Mouse (Mus musculus) gastrocnemius, postnatal 4 days (tissue): Measurements from ENCODE around the gene Gmfb. TPM values are rescaled to one million over a fixed set of nuclear protein-coding genes. Genes with fewer than 3 reads are reported as not detected.

Experiments used
- total RNA-seq, 2 experiments: library from RNA; stranded (reverse); gene quantifications; 2 replicates each; pipeline ENCODE4 v1.2.3; 2021

Gmfb gene
- total RNA-seq, 2 experiments from 2014 or later, result 45.0 to 49.5 TPM

Other genes starting within 250 kb of the Gmfb start
- gene Cdkn3, start 61.7 kb downstream of the Gmfb start, total RNA-seq, result 10 to 100 TPM in 1 of 2 experiments, 1 to 10 TPM in 1; 7.2 to 10.1 TPM
- 10 to 100 TPM; 74.7 to 75.5 TPM for gene Cnih1, start 33.8 kb downstream of the Gmfb start, total RNA-seq
- gene Cgrrf1, start 9.9 kb upstream of the Gmfb start, total RNA-seq, result 10 to 100 TPM; 31.2 to 33.3 TPM
- 10 to 100 TPM; 54.5 to 61.9 TPM for gene Samd4, start 60.6 kb upstream of the Gmfb start, total RNA-seq